Mouse (Mus musculus) erythroblast, embryonic 14.5 days (primary cell): ENCODE measurements around the gene Prkg1.

Experiments used
- GATA1 ChIP-seq: IDR thresholded peaks from 2 replicates; pipeline ENCODE4 v1.6.1; 2012; ENCODE audit warnings: low read length, inconsistent platforms, mixed read lengths
- TAL1 ChIP-seq: IDR thresholded peaks from 3 replicates; pipeline ENCODE4 v1.6.1; 2012; ENCODE audit warnings: low read length, inconsistent platforms, mixed read lengths

DNA sequence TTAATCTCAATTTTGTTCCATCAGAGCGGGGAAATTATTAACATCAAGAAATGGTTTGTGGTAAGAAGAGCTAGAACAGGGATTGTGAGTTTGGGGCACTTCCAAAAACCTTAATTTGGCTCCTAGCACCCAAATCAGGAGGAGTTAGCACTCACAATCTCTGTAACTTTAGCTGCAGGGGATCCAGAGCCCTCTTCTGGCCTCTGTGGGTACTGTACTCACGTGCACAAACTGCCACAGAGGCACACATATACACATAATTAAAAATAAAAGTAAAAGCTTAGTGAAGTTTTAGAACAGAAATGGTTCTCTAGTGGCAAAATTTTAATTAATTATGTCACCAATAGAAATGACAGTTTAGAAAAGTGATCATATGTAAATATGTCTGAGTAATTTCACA, 614.9 kb downstream of the Prkg1 start:
- TF ChIP-seq GATA1 (no peak), TAL1 (no peak)
